Mouse (Mus musculus) liver, adult 2 months (tissue): Measurements from ENCODE around the gene Fam69a. TPM values are rescaled to one million over a fixed set of nuclear protein-coding genes. Genes with fewer than 3 reads are reported as not detected.

Source experiments
- DNase-seq: peaks from one replicate; pipeline ENCODE4 v3.0.0-alpha.2; 2011; ENCODE audit warnings: low read depth, low spot score; ENCODE audit errors: extremely low read depth
- H3K27ac ChIP-seq: fragments of 200-500 bp; replicated peaks from 2 replicates; pipeline ENCODE4 v1.5.1; 2012; ENCODE audit warnings: low read depth, mild to moderate bottlenecking, control low read depth, inconsistent platforms, low read length; ENCODE audit not compliant: insufficient read depth
- H3K27me3 ChIP-seq: fragments of 200-500 bp; 2 replicates; pipeline ENCODE4 v1.6.1; 2012; ENCODE audit warnings: mild to moderate bottlenecking, moderate library complexity, low read length, inconsistent platforms; ENCODE audit not compliant: control insufficient read depth, insufficient read depth
- H3K36me3 ChIP-seq: fragments of 200-500 bp; 2 replicates; pipeline ENCODE4 v1.6.1; 2012; ENCODE audit warnings: low read length, inconsistent platforms; ENCODE audit not compliant: control insufficient read depth, insufficient read depth
- H3K4me1 ChIP-seq: fragments of 200-500 bp; 2 replicates; pipeline ENCODE4 v1.6.1; 2011; ENCODE audit warnings: low read length; ENCODE audit not compliant: control insufficient read depth, insufficient read depth
- H3K4me3 ChIP-seq: fragments of 200-500 bp; 2 replicates; pipeline ENCODE4 v1.5.1; 2011; ENCODE audit warnings: low read depth, mild to moderate bottlenecking, control low read depth, low read length, moderate library complexity; ENCODE audit not compliant: insufficient read depth
- H3K79me2 ChIP-seq: fragments of 200-500 bp; 2 replicates; pipeline ENCODE4 v1.6.1; 2012; ENCODE audit warnings: inconsistent platforms, mild to moderate bottlenecking, low read length, moderate library complexity; ENCODE audit not compliant: control insufficient read depth, insufficient read depth
- H3K9ac ChIP-seq: fragments of 200-500 bp; 2 replicates; pipeline ENCODE4 v1.6.1; 2012; ENCODE audit warnings: low read depth, mild to moderate bottlenecking, control low read depth, inconsistent platforms, low read length
- CTCF ChIP-seq: fragments of 200-500 bp; IDR thresholded peaks from 2 replicates; pipeline ENCODE4 v1.5.1; 2011; ENCODE audit warnings: low read depth, low read length, control low read depth
- POLR2A ChIP-seq: fragments of 200-500 bp; IDR thresholded peaks from 2 replicates; pipeline ENCODE4 v1.6.1; 2011; ENCODE audit warnings: low read length, control low read depth; ENCODE audit not compliant: insufficient read depth; ENCODE audit errors: extremely low read depth
- WGBS: fragments of 180-500 bp; shearing (Covaris S2); methylation state at CpG from one replicate; pipeline ENCODE4 v1.1.7; 2018; 5-methylcytosine and 5-hydroxymethylcytosine counted together
- polyA plus RNA-seq: library from polyadenylated mRNA; depleted of rRNA; stranded (reverse); fragments of >200 nt; gene quantifications from 2 replicates; pipeline ENCODE4 v1.2.3, GENCODE M21; 2012
- total RNA-seq: library from RNA; depleted of rRNA; stranded (reverse); fragments of >200 nt; gene quantifications from 2 replicates; pipeline ENCODE4 v1.2.3, GENCODE M21; 2014

Gene Fam69a
- total and polyA plus RNA-seq, 2 experiments: 1.4 to 5.3 TPM

DNA sequence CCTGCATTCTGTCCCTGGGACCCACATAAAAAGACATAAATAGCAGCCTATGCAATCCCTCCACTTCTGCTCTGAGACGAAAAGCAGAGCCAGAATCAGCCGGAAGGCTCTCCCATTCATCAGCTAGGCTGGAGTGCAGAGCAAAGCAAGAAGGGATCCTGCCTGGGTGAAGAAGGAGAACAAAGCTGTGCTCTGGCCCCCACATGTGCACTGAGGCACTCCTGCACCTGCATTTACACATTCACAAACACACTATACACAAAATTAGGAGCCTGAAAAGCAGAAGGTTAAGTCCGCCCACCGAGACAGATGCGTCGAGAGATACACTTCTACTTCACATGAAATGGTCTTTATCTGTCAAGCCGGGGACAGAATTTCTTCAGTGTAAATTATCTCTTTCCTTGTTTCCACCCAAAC, 113.0 kb downstream of the Fam69a start:
- H3K27ac ChIP-seq: peak overlapping the region; percentile 56
- TF ChIP-seq POLR2A: no peak
- peak; percentile 27 for DNase-seq
- WGBS: 26% methylated on average over 7 of the region's 7 CpGs
- H3K79me2 ChIP-seq: peaks cover 10% of the 10 kb centered on the region; the same call in 1 of the 2 replicates
- H3K4me1 ChIP-seq: peaks cover 11% of the 10 kb centered on the region
- no peaks in the 10 kb centered on the region for H3K27me3 ChIP-seq
- H3K36me3 ChIP-seq: 0 out of 2 replicates have a peak, but pooled peaks cover 2% of the 10 kb centered on the region
- peak overlapping the region; percentile 69 for H3K9ac ChIP-seq
- H3K4me3 ChIP-seq: peak overlapping the region; percentile 60

DNA sequence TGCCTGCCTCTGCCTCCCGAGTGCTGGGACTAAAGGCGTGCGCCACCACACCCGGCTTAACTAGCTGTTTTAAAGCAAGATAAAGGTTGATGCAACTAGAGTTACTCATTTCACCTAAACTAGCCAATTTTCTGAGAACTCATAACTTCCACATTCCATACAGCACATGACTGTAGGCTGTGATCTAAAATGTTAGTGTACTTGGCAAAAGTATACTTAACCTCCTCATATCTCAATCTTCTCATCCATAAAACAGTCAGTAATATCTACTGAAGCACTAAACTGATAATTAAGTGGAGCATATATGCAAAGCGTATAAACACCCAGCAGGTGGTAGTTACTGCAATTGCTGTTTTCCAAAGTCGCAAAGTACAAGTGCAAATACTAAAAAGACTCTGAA, 113.6 kb downstream of the Fam69a start:
- Histone ChIP-seq H3K9ac (no peak overlapping the region), H3K36me3 (0 out of 2 replicates have a peak, but pooled peaks cover 2% of the 10 kb centered on the region), H3K27me3 (no peaks in the 10 kb centered on the region), H3K79me2 (peaks cover 12% of the 10 kb centered on the region; the same call in 1 of the 2 replicates), H3K4me3 (no peak overlapping the region; the same call in 1 of the 2 replicates), H3K4me1 (peaks cover 11% of the 10 kb centered on the region), H3K27ac (no peak overlapping the region)
- WGBS: 86% methylated on average over 6 of the region's 6 CpGs
- no peak for DNase-seq
- TF ChIP-seq POLR2A: no peak
- TF ChIP-seq CTCF: no peak

- peak; percentile 62 for DNase-seq
- TF ChIP-seq POLR2A: no peak
- no peak for TF ChIP-seq CTCF
- Histone ChIP-seq H3K36me3 (0 out of 2 replicates have a peak, but pooled peaks cover 2% of the 10 kb centered on the region), H3K9ac (no peak overlapping the region), H3K27ac (no peak overlapping the region), H3K4me1 (peaks cover 21% of the 10 kb centered on the region), H3K27me3 (no peaks in the 10 kb centered on the region), H3K4me3 (no peak overlapping the region), H3K79me2 (peaks cover 28% of the 10 kb centered on the region; the same call in 1 of the 2 replicates)
- 24% methylated on average over 2 of the region's 2 CpGs for WGBS
Observed at GRCm38 (mm10) chr5:107869701-107870100, 117.2 kb downstream of the Fam69a start.

GRCm38 (mm10) chr5:107868905-107869424, 117.9 kb downstream of the Fam69a start:
- Histone ChIP-seq H3K27me3 (no peaks in the 10 kb centered on the region), H3K9ac (peak overlapping the region; percentile 97), H3K36me3 (0 out of 2 replicates have a peak, but pooled peaks cover 2% of the 10 kb centered on the region), H3K79me2 (peaks cover 31% of the 10 kb centered on the region), H3K27ac (peak overlapping the region; percentile 89), H3K4me3 (peak overlapping the region; percentile 88), H3K4me1 (peaks cover 25% of the 10 kb centered on the region)
- TF ChIP-seq CTCF: no peak
- peak; percentile 88; the same call in 1 of the 2 replicates for TF ChIP-seq POLR2A
- peak; percentile 84 for DNase-seq
- under 1% methylated on average over 58 of the region's 58 CpGs for WGBS

DNA sequence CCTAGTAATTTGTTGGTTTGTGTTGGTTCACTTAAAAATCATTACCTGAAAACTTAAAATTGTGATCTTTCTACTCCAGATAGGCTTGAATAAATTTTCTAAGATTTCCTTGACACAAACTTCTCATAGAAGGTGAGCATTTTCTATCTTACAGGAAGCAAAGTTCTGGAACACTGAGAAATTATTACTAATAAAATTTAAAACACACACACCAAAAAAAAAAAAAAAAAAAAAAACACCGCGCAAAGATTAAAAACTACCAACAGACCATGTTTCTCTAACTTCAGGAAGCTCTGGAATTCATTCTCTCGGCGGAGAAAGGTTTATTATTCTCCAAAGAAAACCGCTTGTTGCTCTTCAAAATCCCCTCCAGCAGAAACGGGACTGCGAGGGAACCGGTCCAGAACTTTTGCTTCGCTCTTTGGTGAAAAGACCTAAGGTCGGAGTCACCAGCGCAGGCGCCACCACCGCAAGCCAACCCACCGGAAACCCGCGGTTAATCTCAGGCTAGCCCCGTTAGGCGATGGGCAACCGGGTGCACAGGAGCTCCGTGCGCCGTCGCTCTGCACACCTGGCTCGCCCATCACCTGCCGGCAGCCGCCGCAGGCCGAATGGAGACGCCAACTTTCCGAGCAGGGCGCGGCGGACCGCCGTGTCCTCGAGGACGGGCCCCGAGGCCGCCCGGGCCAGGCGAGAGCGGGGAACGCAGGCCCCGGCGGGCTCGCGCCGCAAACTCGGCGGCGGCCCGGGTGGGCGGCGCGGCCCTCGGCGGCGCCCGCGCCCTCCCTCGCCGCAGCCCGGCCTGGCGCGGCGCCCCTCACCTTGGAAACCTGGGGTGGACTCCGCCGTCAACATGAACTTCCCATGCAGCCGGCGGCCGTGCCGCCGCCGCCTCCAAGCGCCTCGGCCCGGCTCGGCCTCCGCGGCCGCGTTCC, 118.6 kb downstream of the Fam69a start:
- H3K27me3 ChIP-seq: no peaks in the 10 kb centered on the region
- peaks cover 32% of the 10 kb centered on the region for H3K79me2 ChIP-seq
- peak overlapping the region; percentile 97 for H3K9ac ChIP-seq
- 0 out of 2 replicates have a peak, but pooled peaks cover 2% of the 10 kb centered on the region for H3K36me3 ChIP-seq
- peak overlapping the region; percentile 89 for H3K27ac ChIP-seq
- under 1% methylated on average over 74 of the region's 82 CpGs for WGBS
- TF ChIP-seq CTCF (no peak), POLR2A (peak; percentile 61)
- peak overlapping the region; percentile 88 for H3K4me3 ChIP-seq
- DNase-seq: peak; percentile 77
- H3K4me1 ChIP-seq: peaks cover 22% of the 10 kb centered on the region
